Comparison of ENCODE assay signal across 10 mouse cellular contexts in the genomic region with DNA sequence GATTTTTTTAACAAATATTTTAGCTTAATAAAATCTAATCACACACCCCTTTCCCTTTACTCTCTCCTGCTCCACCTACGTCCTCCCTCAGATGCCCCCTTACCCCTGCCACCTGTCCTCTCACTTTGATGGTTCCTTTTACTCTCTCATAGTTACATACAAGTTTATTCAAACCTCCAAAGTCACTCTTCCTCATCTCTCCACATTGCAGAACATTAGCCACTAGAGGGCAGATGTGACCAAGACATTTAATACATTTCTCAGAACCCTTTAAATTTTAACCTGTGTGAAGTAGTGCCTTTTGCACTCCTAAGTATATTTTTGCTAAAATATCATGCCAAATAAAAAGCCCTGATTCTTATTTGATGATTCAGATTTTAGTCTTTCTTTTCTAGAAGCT. TPM values are rescaled to one million over a fixed set of nuclear protein-coding genes. Genes with fewer than 3 reads are reported as not detected.
DNase-seq lines count a peak whose midpoint lies in the region; ATAC-seq and TF ChIP-seq lines count a peak whose summit lies in the region.
"Had no signal": no experiment of that assay in that cellular context is flagged by ENCODE, and none has a peak within 500 bp of the region (broad histone marks: within the 10 kb centered on the region; RNA-seq: fewer than 3 reads in every experiment).

No protein-coding gene starts in this region.

- peak; percentile 66 for DNase-seq in kidney, adult 2 months
- peak; percentile 21 for DNase-seq in ES-CJ7 (ENCODE audit: low read depth, low spot score)
- DNase-seq in forelimb bud, embryonic 11.5 days (ENCODE audit: low read depth, low spot score): peak; percentile 47
- DNase-seq in lung, postnatal 36 days: peak; percentile 58
- DNase-seq in adrenal gland, postnatal 4 days (ENCODE audit: low spot score in 2 of 2): no peak
- DNase-seq in ovary, adult 18-20 months (ENCODE audit: low spot score): no peak

- H3K27ac ChIP-seq in kidney, adult 2 months (ENCODE audit: insufficient read depth, low read depth, low read length): no peak overlapping the region
- H3K27ac ChIP-seq in kidney, embryonic 15.5 days: no peak overlapping the region
- no peak overlapping the region for H3K27ac ChIP-seq in bone marrow macrophage, adult 2 months (ENCODE audit: insufficient read depth, low read depth, low read length)
- H3K27ac ChIP-seq: embryonic facial prominence, embryonic 12.5 days; macrophage had no signal

- H3K9ac ChIP-seq in kidney, embryonic 15.5 days: no peak overlapping the region
- H3K9ac ChIP-seq: embryonic facial prominence, embryonic 12.5 days had no signal

- no peaks in the 10 kb centered on the region for H3K4me1 ChIP-seq in kidney, adult 2 months (ENCODE audit: control insufficient read depth, insufficient read depth, low read length)
- H3K4me1 ChIP-seq in kidney, embryonic 15.5 days: no peaks in the 10 kb centered on the region
- H3K4me1 ChIP-seq in bone marrow macrophage, adult 2 months (ENCODE audit: control insufficient read depth, insufficient read depth, low read length): no peaks in the 10 kb centered on the region
- H3K4me1 ChIP-seq: embryonic facial prominence, embryonic 12.5 days had no signal

- WGBS in kidney, adult 2 months: 14% methylated on average over 1 of the region's 1 CpGs
- WGBS in kidney, embryonic 15.5 days: 28% methylated on average over 1 of the region's 1 CpGs

- H3K36me3 ChIP-seq in kidney, adult 2 months (ENCODE audit: control insufficient read depth, insufficient read depth, low read length): no peaks in the 10 kb centered on the region
- H3K36me3 ChIP-seq in kidney, embryonic 15.5 days: no peaks in the 10 kb centered on the region
- H3K36me3 ChIP-seq: embryonic facial prominence, embryonic 12.5 days had no signal

- H3K4me2 ChIP-seq in kidney, embryonic 15.5 days: no peak overlapping the region
- H3K4me2 ChIP-seq: embryonic facial prominence, embryonic 12.5 days had no signal

- H3K9me3 ChIP-seq in kidney, embryonic 15.5 days (replicated peaks): no peaks in the 10 kb centered on the region

- no peak overlapping the region for H3K4me3 ChIP-seq in kidney, adult 2 months (ENCODE audit: insufficient read depth, low read depth, low read length)
- no peak overlapping the region for H3K4me3 ChIP-seq in kidney, embryonic 15.5 days (replicated peaks)
- H3K4me3 ChIP-seq in bone marrow macrophage, adult 2 months (ENCODE audit: insufficient read depth, low read length): no peak overlapping the region
- H3K4me3 ChIP-seq: embryonic facial prominence, embryonic 12.5 days had no signal

- no peak; the same call in 1 of the 2 replicates for ATAC-seq in kidney, embryonic 15.5 days (replicated peaks; ENCODE audit: low FRiP score)

- no peak for TF ChIP-seq POLR2A in kidney, adult 2 months (IDR thresholded peaks at IDR 0.05; ENCODE audit: low read depth, low read length)
- no peak for TF ChIP-seq POLR2A in bone marrow macrophage, adult 2 months (IDR thresholded peaks at IDR 0.05; ENCODE audit: borderline replicate concordance, low read depth, low read length)

- 0 out of 2 replicates have a peak, but pooled peaks have one; percentile 5 for TF ChIP-seq CTCF in kidney, adult 2 months (conservative IDR thresholded peaks at IDR 0.05; ENCODE audit: insufficient read depth, insufficient read length, low read depth, low read length)
- TF ChIP-seq CTCF in bone marrow macrophage, adult 2 months (IDR thresholded peaks at IDR 0.05; ENCODE audit: low read depth, low read length): peak; percentile 8; the same call in 1 of the 2 replicates

- H3K27me3 ChIP-seq in kidney, adult 2 months (replicated peaks; ENCODE audit: control insufficient read depth, insufficient read depth, low read length): no peaks in the 10 kb centered on the region
- H3K27me3 ChIP-seq in kidney, embryonic 15.5 days: no peaks in the 10 kb centered on the region
- H3K27me3 ChIP-seq: embryonic facial prominence, embryonic 12.5 days had no signal

RNA-seq across cellular contexts. Expression of a gene that starts 33.5 kb away (rescaled TPM):
- polyA plus RNA-seq in kidney, adult 2 months (2012; rRNA removed): 11.3 and 15.8 TPM in 2 replicates
- polyA plus RNA-seq in kidney, embryonic 15.5 days (2015; fragmentation: Nextera tagmentation; extraction: Ambion mirVana): 2.3 and 2.4 TPM in 2 replicates
- polyA plus RNA-seq in bone marrow macrophage, adult 2 months (2012; ENCODE audit: insufficient read depth, insufficient read length, missing spikeins): 14.3 and 16.2 TPM in 2 replicates
- total RNA-seq in adrenal gland, postnatal 4 days (2021): 1 to 10 TPM; 2.4 to 3.8 TPM

RNA-seq across cellular contexts. Expression of a gene that starts 46.4 kb away (rescaled TPM):
- 0.16 and 0.27 TPM in 2 replicates for polyA plus RNA-seq in kidney, adult 2 months (2012; rRNA removed)
- 0.12 TPM in 1 of 2 replicates, not detected in the other for polyA plus RNA-seq in kidney, embryonic 15.5 days (2015; fragmentation: Nextera tagmentation; extraction: Ambion mirVana)
- polyA plus RNA-seq in bone marrow macrophage, adult 2 months (2012; ENCODE audit: insufficient read depth, insufficient read length, missing spikeins): not detected in 2 replicates
- total RNA-seq in adrenal gland, postnatal 4 days (2021): not detected
- polyA plus RNA-seq: embryonic facial prominence, embryonic 12.5 days; macrophage had no signal

Comparison
In these comparisons a context has a peak if more than half of its experiments do, and no peak if none do; other contexts are left out.
1. DNase-seq: peak in kidney, adult 2 months (single experiment), ES-CJ7 (single experiment), forelimb bud, embryonic 11.5 days (single experiment) and lung, postnatal 36 days (single experiment); none in adrenal gland, postnatal 4 days (0 of 2) and ovary, adult 18-20 months (single experiment).